Mouse (Mus musculus) CD8-positive naive resting alpha-beta T cell, adult 57 days (primary cell): ENCODE measurements around the gene Rabepk. TPM values are rescaled to one million over a fixed set of nuclear protein-coding genes. Genes with fewer than 3 reads are reported as not detected.

Source experiments
- total RNA-seq: library from RNA; stranded (reverse); gene quantifications from one replicate; pipeline ENCODE4 v1.2.4, GENCODE M21; 2023

Rabepk gene
- total RNA-seq = 16.4 TPM

DNA sequence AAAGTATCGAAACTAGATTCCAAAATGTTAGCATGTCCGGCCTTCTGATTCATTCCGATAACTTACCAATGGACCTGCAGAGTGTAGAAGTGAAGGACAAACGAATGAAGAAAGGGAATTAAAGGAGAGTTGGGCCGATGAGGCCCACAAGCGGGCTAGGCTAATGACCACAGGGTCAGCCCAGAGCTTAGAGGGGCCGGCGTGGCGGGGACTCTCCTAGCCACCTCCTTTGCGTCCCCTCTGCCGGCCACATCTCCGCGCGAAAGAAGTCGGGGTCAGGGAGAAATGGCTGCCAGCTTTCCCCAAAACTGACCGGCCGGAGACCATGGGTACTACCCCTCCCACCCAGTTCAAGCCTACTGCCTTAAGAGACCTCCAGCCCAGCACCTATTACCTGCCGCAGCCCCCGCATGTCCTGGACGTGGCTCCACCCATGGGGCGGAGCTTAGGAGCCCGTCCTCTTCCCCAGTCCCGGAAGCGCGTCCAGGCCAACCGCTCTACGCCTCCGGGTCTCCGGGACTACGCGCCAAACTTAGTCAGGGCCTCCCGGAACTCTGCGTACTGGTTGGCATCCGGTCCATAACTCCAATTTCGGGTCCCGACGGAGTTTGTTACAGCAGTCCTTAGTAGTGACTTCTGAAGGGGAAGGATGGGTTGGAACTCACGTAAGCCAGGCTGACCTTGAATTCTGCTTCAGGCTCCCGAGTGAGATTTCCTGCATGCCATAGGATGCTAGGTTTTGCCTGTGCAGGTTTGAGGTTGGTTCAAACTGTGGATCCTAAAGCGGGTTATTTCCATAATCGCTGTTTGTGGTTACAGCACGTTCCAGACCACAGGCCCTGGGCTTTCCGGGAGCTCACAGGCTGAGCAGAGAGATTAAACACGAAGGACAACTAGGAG, at the start of gene Rabepk:
Rabepk (minus strand) TSS at position 556 of the 900 bp plus-strand sequence.

DNA sequence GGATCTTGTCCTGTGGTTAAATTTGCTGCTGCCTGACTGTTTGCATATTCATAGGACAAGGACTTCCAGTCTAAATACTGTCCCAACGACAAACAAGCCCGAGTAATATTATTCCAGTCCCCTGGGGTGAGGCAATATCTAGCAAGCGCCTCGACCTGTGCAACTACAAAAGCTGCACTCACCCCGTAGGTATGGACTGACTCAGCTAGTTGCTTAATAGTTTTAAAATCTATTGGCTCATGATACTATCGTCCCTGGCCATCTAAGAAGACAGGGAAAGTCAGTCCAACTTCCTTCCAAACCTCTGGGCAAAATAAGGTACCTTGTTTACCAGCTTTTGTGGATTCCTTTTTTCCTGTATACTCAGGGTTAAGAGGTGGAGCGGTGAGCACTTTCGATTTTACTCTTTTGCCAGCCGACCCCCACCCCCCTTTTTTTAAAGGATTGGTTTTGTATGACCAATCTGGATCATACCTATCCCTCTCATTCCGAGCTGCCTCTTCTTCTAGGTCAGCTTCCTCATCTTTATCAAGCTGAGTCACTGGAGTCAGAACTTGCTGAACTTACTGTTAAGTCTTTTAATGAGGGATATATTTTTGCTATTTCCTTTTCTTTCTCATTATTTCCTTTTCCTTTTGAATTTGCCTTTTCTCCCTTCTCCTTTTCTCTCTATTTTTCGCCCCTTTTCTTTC, 33.2 kb upstream of the Rabepk start, which contains the start of gene Gm34653:
Gm34653 (plus strand) TSS at position 242 of the 692 bp plus-strand sequence.

DNA sequence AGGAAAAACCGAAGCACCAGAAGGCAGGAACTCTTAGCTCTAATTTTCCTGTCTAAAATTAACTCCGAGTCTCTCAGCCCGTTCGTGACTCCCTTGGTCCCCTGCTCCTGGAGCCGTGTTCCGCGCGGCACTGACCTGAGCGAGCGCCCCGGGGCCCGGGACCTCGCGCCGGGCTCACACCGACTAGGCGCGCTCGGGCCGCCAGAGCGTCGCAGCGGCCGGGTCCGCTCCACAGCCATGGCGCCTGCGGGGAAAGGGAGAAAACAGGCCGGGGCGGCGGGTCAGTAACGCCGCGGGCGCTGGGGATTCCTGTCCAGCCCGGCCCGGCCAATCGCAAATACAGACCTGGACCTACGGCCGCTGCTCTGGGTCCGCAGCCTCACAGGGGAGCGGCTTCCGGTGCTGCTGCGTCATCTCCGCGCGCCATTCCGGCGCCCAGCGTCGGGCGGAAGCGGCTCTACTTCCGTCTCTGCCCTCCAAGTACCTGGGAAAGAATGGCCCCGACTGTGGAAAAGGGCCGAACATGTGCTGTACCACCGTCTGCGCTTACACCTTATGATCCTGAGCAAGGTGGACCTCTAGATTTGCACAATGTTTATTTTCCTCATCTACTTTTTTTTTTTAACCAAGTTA, 26.2 kb upstream of the Rabepk start, which contains the start of gene Fbxw2:
Fbxw2 (minus strand) TSS at position 485 of the 633 bp plus-strand sequence.

DNA sequence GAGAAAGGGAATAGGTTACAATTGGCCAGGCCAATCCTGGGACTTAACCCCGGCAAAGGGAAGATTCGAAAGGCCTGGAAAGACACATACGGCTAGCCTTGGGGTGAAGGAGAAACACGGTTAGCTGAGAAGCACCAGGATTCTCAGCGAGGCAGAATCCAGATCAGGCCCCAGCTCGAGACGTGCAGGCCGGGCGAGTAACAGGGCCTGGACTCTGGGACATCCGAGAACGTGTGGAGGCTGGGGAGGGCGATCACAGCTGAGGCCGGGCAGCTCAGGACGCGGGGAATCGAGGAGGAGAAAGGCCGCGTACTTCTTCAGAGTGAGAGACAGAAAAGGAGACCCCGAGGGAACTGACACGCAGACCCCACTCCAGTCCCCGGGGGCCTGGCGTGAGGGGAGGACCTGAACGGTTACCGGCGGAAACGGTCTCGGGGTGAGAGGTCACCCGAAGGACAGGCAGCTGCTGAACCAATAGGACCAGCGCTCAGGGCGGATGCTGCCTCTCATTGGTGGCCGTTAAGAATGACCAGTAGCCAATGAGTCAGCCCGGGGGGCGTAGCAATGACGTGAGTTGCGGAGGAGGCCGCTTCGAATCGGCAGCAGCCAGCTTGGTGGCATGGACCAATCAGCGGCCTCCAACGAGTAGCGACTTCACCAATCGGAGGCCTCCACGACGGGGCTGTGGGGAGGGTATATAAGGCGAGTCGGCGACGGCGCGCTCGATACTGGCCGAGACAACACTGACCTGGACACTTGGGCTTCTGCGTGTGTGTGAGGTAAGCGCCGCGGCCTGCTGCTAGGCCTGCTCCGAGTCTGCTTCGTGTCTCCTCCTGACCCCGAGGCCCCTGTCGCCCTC, 28.1 kb downstream of the Rabepk start, which contains the start of gene Hspa5:
Hspa5 (plus strand) TSS at position 603 of the 859 bp plus-strand sequence.

DNA sequence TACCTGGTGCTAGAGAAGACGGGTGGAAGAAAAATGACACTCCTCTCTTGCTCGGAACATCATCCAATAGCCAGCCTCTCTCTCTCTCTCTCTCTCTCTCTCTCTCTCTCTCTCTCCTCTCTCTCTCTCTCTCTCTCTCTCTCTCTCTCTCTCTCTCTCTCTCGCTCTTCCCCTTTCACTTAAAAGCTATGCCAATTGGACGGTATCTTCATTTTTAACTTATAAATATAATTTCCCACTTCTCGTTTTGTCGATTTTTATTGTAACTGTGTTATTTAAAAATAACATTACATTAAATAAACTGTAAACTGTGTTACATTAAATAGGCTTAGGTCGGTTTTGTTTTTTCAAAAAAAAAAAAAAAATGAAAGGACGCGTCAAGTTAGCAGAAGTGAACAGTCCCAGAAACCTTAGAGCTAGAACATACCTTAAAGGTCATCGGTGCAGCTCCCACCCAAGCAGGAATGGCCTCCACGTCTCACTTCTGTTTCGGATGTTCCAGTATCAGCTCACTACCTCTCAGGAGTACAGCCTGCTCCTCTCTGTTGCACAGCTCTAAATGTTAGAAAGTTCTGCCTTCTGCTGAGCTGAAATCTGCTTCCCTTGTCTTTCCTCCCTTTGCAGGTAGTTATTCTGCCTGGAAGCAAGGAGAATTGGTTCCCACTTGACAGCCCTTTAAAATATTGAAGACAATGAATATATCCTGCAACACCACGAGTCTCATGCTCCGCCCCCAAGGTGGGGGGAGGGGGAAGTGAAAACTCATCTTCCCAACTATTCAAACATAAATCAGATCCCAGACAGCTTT, 45.0 kb downstream of the Rabepk start, which contains the start of gene Gapvd1:
Gapvd1 (minus strand) TSS at position 682 of the 808 bp plus-strand sequence.

Other genes with a start within 250 kb of the Rabepk start
- gene Gapvd1, start 44.7 kb downstream of the Rabepk start, total RNA-seq = 110 TPM
- gene Hspa5, start 27.9 kb downstream of the Rabepk start, total RNA-seq = 500 TPM
- gene Fbxw2, start 26.4 kb upstream of the Rabepk start, total RNA-seq = 100 TPM
- gene Gm34653, start 33.1 kb upstream of the Rabepk start, total RNA-seq = not detected
- not detected for gene Cutal, start 74.5 kb upstream of the Rabepk start, total RNA-seq
- 28.4 TPM for gene Psmd5, start 75.1 kb upstream of the Rabepk start, total RNA-seq
- gene Phf19, start 114.1 kb upstream of the Rabepk start, total RNA-seq = 3.3 TPM
- 218 TPM for gene Traf1, start 161.9 kb upstream of the Rabepk start, total RNA-seq